Mouse (Mus musculus) MEL (cell line): ENCODE data around the gene Tubd1. TPM values are rescaled to one million over a fixed set of nuclear protein-coding genes. Genes with fewer than 3 reads are reported as not detected.

ENCODE experiments used
- DNase-seq: peaks from one replicate; pipeline ENCODE4 v3.0.0; 2011; ENCODE audit warnings: low read depth, low spot score
- H3K27ac ChIP-seq: 2 replicates; pipeline ENCODE4 v1.5.1; 2012; ENCODE audit warnings: low read depth, mild to moderate bottlenecking, control low read depth, low read length, moderate library complexity; ENCODE audit not compliant: control insufficient read depth
- H3K27me3 ChIP-seq, 2 experiments: fragments of 150-350 bp in 1 of 2; sonication (generic) in 1 of 2; 2 replicates each; pipeline ENCODE4 v1.6.1; 2012; ENCODE audit warnings: low read length in 2 of 2, mild to moderate bottlenecking in 2 of 2, improper control_type of control experiment in 1 of 2, moderate library complexity in 1 of 2; ENCODE audit not compliant: insufficient read depth in 2 of 2, control insufficient read depth in 1 of 2
- H3K36me3 ChIP-seq, 2 experiments: 2 replicates each; pipeline ENCODE4 v1.6.1; 2012 to 2014; ENCODE audit warnings: low read length in 2 of 2, improper control_type of control experiment in 1 of 2, inconsistent platforms in 1 of 2, mild to moderate bottlenecking in 1 of 2; ENCODE audit not compliant: insufficient read depth in 2 of 2, control insufficient read depth in 1 of 2
- H3K4me1 ChIP-seq, 2 experiments: fragments of 150-350 bp in 1 of 2; sonication (generic) in 1 of 2; 2 replicates each; pipeline ENCODE4 v1.6.1; 2012; ENCODE audit warnings: low read length in 2 of 2, improper control_type of control experiment in 1 of 2, mild to moderate bottlenecking in 1 of 2; ENCODE audit not compliant: insufficient read depth in 2 of 2, control insufficient read depth in 1 of 2
- H3K4me3 ChIP-seq, 2 experiments: fragments of 150-350 bp in 1 of 2; sonication (generic) in 1 of 2; 2 replicates each; pipeline ENCODE4 v1.5.1; 2012; ENCODE audit warnings: low read depth in 2 of 2, low read length in 2 of 2, mild to moderate bottlenecking in 2 of 2, moderate library complexity in 2 of 2, control low read depth in 1 of 2, improper control_type of control experiment in 1 of 2; ENCODE audit not compliant: control insufficient read depth in 1 of 2, insufficient read depth in 1 of 2
- H3K79me2 ChIP-seq: 2 replicates; pipeline ENCODE4 v1.6.1; 2012; ENCODE audit warnings: mild to moderate bottlenecking, low read length, moderate library complexity; ENCODE audit not compliant: control insufficient read depth, poor library complexity, insufficient read depth
- H3K9ac ChIP-seq: 2 replicates; pipeline ENCODE4 v1.6.1; 2012; ENCODE audit warnings: low read depth, mild to moderate bottlenecking, control low read depth, low read length, moderate library complexity; ENCODE audit not compliant: control insufficient read depth, poor library complexity, severe bottlenecking
- H3K9me3 ChIP-seq: fragments of 150-350 bp; sonication (generic); replicated peaks from 2 replicates; pipeline ENCODE4 v1.6.1; 2012; ENCODE audit warnings: mild to moderate bottlenecking, low read length, improper control_type of control experiment, moderate library complexity; ENCODE audit not compliant: insufficient read depth
- CHD1 ChIP-seq: IDR thresholded peaks from 2 replicates; pipeline ENCODE4 v1.6.1; 2012; ENCODE audit warnings: low read depth, mild to moderate bottlenecking, inconsistent platforms, low read length, improper control_type of control experiment
- CTCF ChIP-seq, 3 experiments: IDR thresholded peaks in 2 of 3; conservative IDR thresholded peaks in 1 of 3; 2 replicates each; pipeline ENCODE4 v1.5.1; 2011 to 2012; ENCODE audit warnings: low read length in 3 of 3, low read depth in 2 of 3, mild to moderate bottlenecking in 2 of 3, improper control_type of control experiment in 1 of 3, inconsistent platforms in 1 of 3, mixed read lengths in 1 of 3, moderate library complexity in 1 of 3; ENCODE audit not compliant: control insufficient read depth in 1 of 3, insufficient read depth in 1 of 3, poor library complexity in 1 of 3, severe bottlenecking in 1 of 3
- E2F4 ChIP-seq: IDR thresholded peaks from 2 replicates; pipeline ENCODE4 v1.6.1; 2011; ENCODE audit warnings: low read depth, low read length, improper control_type of control experiment, borderline replicate concordance
- ELF1 ChIP-seq: IDR thresholded peaks from 2 replicates; pipeline ENCODE4 v1.6.1; 2014; ENCODE audit warnings: low read depth, mild to moderate bottlenecking, inconsistent platforms, low read length, improper control_type of control experiment, moderate library complexity
- EP300 ChIP-seq, 2 experiments: IDR thresholded peaks; 2 replicates each; pipeline ENCODE4 v1.6.1; 2011; ENCODE audit warnings: improper control_type of control experiment in 2 of 2, low read length in 2 of 2, low read depth in 1 of 2, mild to moderate bottlenecking in 1 of 2
- ETS1 ChIP-seq: IDR thresholded peaks from 2 replicates; pipeline ENCODE4 v1.6.1; 2012; ENCODE audit warnings: low read depth, mild to moderate bottlenecking, inconsistent platforms, low read length, improper control_type of control experiment, moderate library complexity
- GABPA ChIP-seq: IDR thresholded peaks from 2 replicates; pipeline ENCODE4 v1.6.1; 2012; ENCODE audit warnings: low read depth, mild to moderate bottlenecking, inconsistent platforms, low read length, improper control_type of control experiment, moderate library complexity
- GATA1 ChIP-seq: IDR thresholded peaks from 2 replicates; pipeline ENCODE4 v1.6.1; 2011; ENCODE audit warnings: low read depth, low read length, improper control_type of control experiment
- HCFC1 ChIP-seq: IDR thresholded peaks from 2 replicates; pipeline ENCODE4 v1.6.1; 2012; ENCODE audit warnings: low read depth, mild to moderate bottlenecking, inconsistent platforms, low read length, improper control_type of control experiment, moderate library complexity
- JUND ChIP-seq: IDR thresholded peaks from 2 replicates; pipeline ENCODE4 v1.6.1; 2011; ENCODE audit warnings: low read depth, mild to moderate bottlenecking, improper control_type of control experiment, low read length
- KAT2A ChIP-seq: conservative IDR thresholded peaks from 2 replicates; pipeline ENCODE4 v1.6.1; 2012; ENCODE audit warnings: low read depth, low read length, improper control_type of control experiment, inconsistent platforms
- MAX ChIP-seq: IDR thresholded peaks from 2 replicates; pipeline ENCODE4 v1.6.1; 2011; ENCODE audit warnings: low read length, improper control_type of control experiment
- MAZ ChIP-seq: IDR thresholded peaks from 2 replicates; pipeline ENCODE4 v1.6.1; 2012; ENCODE audit warnings: low read depth, mild to moderate bottlenecking, inconsistent platforms, low read length, improper control_type of control experiment
- MYB ChIP-seq: IDR thresholded peaks from 2 replicates; pipeline ENCODE4 v1.6.1; 2011; ENCODE audit warnings: mild to moderate bottlenecking, low read depth, low read length, improper control_type of control experiment
- MYC ChIP-seq: IDR thresholded peaks from 2 replicates; pipeline ENCODE4 v1.6.1; 2011; ENCODE audit warnings: low read depth, mild to moderate bottlenecking, low read length, improper control_type of control experiment, moderate library complexity
- NRF1 ChIP-seq: IDR thresholded peaks from 2 replicates; pipeline ENCODE4 v1.6.1; 2014; ENCODE audit warnings: low read depth, mild to moderate bottlenecking, inconsistent platforms, low read length, improper control_type of control experiment, moderate library complexity; ENCODE audit not compliant: poor library complexity, insufficient read depth, severe bottlenecking
- POLR2AphosphoS5 ChIP-seq: IDR thresholded peaks from 2 replicates; pipeline ENCODE4 v1.6.1; 2012; ENCODE audit warnings: low read depth, borderline replicate concordance, mild to moderate bottlenecking, inconsistent platforms, low read length, moderate library complexity, mixed read lengths
- SIN3A ChIP-seq: IDR thresholded peaks from 2 replicates; pipeline ENCODE4 v1.6.1; 2012; ENCODE audit warnings: low read length, improper control_type of control experiment, inconsistent platforms
- SMC3 ChIP-seq: IDR thresholded peaks from 2 replicates; pipeline ENCODE4 v1.6.1; 2011; ENCODE audit warnings: low read depth, low read length, improper control_type of control experiment
- TCF12 ChIP-seq: IDR thresholded peaks from 2 replicates; pipeline ENCODE4 v1.6.1; 2014; ENCODE audit warnings: low read depth, mild to moderate bottlenecking, inconsistent platforms, low read length, improper control_type of control experiment, moderate library complexity
- USF2 ChIP-seq, 2 experiments: IDR thresholded peaks; 2 replicates each; pipeline ENCODE4 v1.6.1; 2011 to 2012; ENCODE audit warnings: improper control_type of control experiment in 2 of 2, low read length in 2 of 2, borderline replicate concordance in 1 of 2, inconsistent platforms in 1 of 2, low read depth in 1 of 2, mild to moderate bottlenecking in 1 of 2; ENCODE audit not compliant: insufficient read depth in 1 of 2
- ZNF384 ChIP-seq: IDR thresholded peaks from 2 replicates; pipeline ENCODE4 v1.6.1; 2012; ENCODE audit warnings: low read depth, mild to moderate bottlenecking, inconsistent platforms, low read length, improper control_type of control experiment
- polyA plus RNA-seq, 2 experiments: library from polyadenylated mRNA; stranded (reverse) in 1 of 2; unstranded in 1 of 2; fragments of >175 nt in 1 of 2; fragments of >200 nt in 1 of 2; gene quantifications; 2 replicates each; pipeline versions ENCODE4 v1.2.1 to v1.2.4; 2012; ENCODE audit warnings: low replicate concordance in 2 of 2, low read depth in 1 of 2; ENCODE audit not compliant: insufficient read length in 2 of 2, insufficient read depth in 1 of 2, missing spikeins in 1 of 2
- total RNA-seq: library from RNA; depleted of rRNA; stranded (reverse); fragments of 300-350 nt; gene quantifications from 2 replicates; pipeline ENCODE4 v1.2.3, GENCODE M21; 2012

Gene Tubd1
- total and polyA plus RNA-seq, 3 experiments, result 14.4 to 23.4 TPM; not detected in 1

DNA sequence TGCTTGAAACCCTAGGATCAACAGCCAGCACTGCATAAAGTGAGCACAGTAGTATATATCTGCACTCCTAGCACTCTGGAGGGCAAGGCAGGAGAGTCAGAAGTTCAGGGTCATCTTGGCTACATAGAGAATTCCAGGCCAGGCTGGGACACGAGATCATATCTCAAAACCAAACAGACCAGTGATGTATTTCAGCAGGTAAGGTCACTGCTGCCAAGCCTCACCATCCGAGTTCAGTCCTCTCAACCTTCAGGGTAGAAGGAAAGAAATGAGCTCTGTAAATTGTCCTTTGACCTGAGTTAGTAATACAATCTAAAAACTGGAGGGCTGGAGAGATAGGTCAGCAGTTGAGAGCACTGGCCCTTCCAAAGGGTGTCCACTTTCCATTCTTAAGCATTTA, 29.6 kb downstream of the Tubd1 start:
- Histone ChIP-seq H3K9me3 (no peaks in the 10 kb centered on the region), H3K27me3 (no peaks in the 10 kb centered on the region), H3K36me3 (peaks cover 0 to 10% of the 10 kb centered on the region in 2 experiments; a peak in 2 of 4 replicates), H3K79me2 (no peaks in the 10 kb centered on the region), H3K27ac (no peak overlapping the region), H3K9ac (no peak overlapping the region), H3K4me3 (no peak overlapping the region), H3K4me1 (peaks cover 0 to 14% of the 10 kb centered on the region in 2 experiments; a peak in 2 of 4 replicates)
- TF ChIP-seq ELF1, result no peak
- no peak for TF ChIP-seq KAT2A
- TF ChIP-seq SIN3A, result no peak
- TF ChIP-seq GATA1, result no peak
- no peak for TF ChIP-seq EP300 (IDR thresholded peaks at IDR 0.05; ENCODE audit: low read depth in 1 of 2, low read length in 2 of 2)
- no peak for TF ChIP-seq NRF1
- TF ChIP-seq POLR2AphosphoS5, result no peak
- TF ChIP-seq CHD1, result no peak
- no peak for TF ChIP-seq MYB
- TF ChIP-seq CTCF (IDR thresholded peaks at IDR 0.05 in 2 of 3, conservative IDR thresholded peaks at IDR 0.05 in 1 of 3; ENCODE audit: control insufficient read depth in 1 of 3, insufficient read depth in 1 of 3, low read depth in 2 of 3, low read length in 3 of 3, poor library complexity in 1 of 3, severe bottlenecking in 1 of 3), result no peak
- no peak for TF ChIP-seq TCF12
- no peak for DNase-seq

DNA sequence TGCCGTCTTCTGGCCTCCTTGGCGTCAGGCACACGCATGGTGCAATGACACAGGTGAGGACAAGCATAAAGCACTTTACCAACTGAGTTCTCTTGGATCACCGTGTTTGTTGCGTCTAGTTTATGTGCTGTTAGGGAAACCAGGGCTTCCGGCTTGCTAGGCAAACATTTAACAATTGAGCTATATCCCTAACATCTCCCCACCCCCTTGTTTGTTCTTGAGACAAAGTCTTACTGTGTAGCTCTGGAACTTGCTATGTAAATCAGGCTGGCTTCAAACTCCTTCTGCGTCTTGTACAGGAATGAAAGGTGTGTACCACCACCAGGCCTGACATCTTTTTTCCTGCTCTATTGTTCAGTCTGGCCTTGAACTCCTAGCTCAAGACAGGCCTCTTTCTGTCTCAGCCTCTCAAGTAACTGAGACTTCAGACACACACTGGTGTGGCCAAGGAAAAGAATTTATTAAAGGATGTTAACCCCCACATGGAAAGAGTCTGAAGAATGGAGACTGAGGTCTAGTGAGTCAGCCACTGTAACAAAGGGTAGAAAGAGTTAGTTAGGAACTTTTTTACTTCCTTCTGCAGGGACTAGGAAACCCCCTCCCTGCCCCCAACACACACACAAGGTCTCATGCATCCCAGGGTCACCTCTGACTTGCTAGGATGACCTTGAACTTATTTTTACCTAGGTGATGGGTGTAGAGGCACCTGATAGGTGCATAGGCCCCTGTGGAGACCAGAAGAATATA, 31.0 kb downstream of the Tubd1 start:
- Histone ChIP-seq H3K9me3 (no peaks in the 10 kb centered on the region), H3K36me3 (peaks cover 0 to 15% of the 10 kb centered on the region in 2 experiments; a peak in 2 of 4 replicates), H3K4me3 (no peak overlapping the region), H3K79me2 (no peaks in the 10 kb centered on the region), H3K27ac (no peak overlapping the region), H3K27me3 (no peaks in the 10 kb centered on the region), H3K4me1 (peaks cover 4 to 25% of the 10 kb centered on the region in 2 experiments), H3K9ac (no peak overlapping the region)
- no peak for DNase-seq
- TF ChIP-seq HCFC1 (no peak), ETS1 (no peak), MAZ (no peak), E2F4 (no peak), SMC3 (no peak), MYC (no peak), TCF12 (no peak), USF2 (IDR thresholded peaks at IDR 0.05; ENCODE audit: borderline replicate concordance in 1 of 2, insufficient read depth in 1 of 2, low read depth in 1 of 2, low read length in 2 of 2) (no peak), ZNF384 (no peak), EP300 (IDR thresholded peaks at IDR 0.05; ENCODE audit: low read depth in 1 of 2, low read length in 2 of 2) (no peak), ELF1 (no peak), MAX (no peak), JUND (no peak), GABPA (no peak)
